Comparison of ENCODE assay signal across 11 mouse cellular contexts in the genomic region with DNA sequence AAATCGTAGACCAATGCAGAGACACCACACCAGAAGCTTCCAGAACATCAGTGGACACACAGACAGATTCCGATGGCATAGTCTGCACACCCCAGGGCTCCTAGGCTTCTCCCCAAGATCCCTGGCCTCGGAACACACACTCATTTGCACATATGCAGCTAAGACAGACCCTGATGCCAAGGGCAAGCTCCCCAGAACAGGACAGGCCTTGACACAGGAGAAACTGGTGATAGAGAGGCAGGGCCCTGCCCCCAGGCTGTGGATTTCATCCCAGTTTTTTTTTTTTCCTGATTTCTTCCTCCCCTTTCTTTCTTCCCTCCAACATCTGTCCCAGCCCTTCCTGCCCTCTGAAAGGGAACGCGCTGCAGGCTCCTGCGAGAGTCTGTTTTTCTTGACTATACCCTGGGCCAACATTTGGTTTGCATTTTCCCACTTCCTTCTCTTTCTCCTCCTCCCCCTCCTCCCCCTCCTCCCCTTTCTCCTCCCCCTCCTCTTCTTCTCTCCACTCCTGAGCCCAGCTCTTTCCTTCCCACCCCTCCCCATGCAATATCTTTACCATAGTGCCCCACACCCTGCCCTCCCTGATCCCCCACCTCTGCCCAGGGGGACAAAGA. TPM values are rescaled to one million over a fixed set of nuclear protein-coding genes. Genes with fewer than 3 reads are reported as not detected.
DNase-seq lines count a peak whose midpoint lies in the region; ATAC-seq and TF ChIP-seq lines count a peak whose summit lies in the region.
"Had no signal": no experiment of that assay in that cellular context is flagged by ENCODE, and none has a peak within 500 bp of the region (broad histone marks: within the 10 kb centered on the region; RNA-seq: fewer than 3 reads in every experiment).

No protein-coding gene starts in this region.

- no peak for DNase-seq in heart, postnatal 36 days
- no peak for DNase-seq in cerebellum, adult 11 months
- no peak for DNase-seq in retina, postnatal 1 day
- DNase-seq in kidney, adult 9 months, result no peak
- DNase-seq: cerebellum, postnatal 25 days had no signal

- ATAC-seq in heart, embryonic 15.5 days (replicated peaks; ENCODE audit: insufficient number of reproducible peaks, insufficient read depth, low FRiP score, low read depth), result peak; percentile 47; the same call in 1 of the 2 replicates
- ATAC-seq in embryonic facial prominence, embryonic 15.5 days (ENCODE audit: insufficient number of reproducible peaks, low FRiP score, low TSS enrichment, low read depth), result peak; percentile 80
- peak; percentile 29; the same call in 1 of the 2 replicates for ATAC-seq in limb, embryonic 12.5 days (ENCODE audit: insufficient number of reproducible peaks, insufficient read depth, low FRiP score, low TSS enrichment, low read depth)

- no peak overlapping the region; the same call in 1 of the 2 replicates for H3K9ac ChIP-seq in heart, embryonic 15.5 days
- H3K9ac ChIP-seq in ES-Bruce4 (ENCODE audit: low read depth, poor library complexity, severe bottlenecking), result no peak overlapping the region
- no peak overlapping the region; the same call in 1 of the 2 replicates for H3K9ac ChIP-seq in embryonic facial prominence, embryonic 15.5 days
- H3K9ac ChIP-seq in limb, embryonic 12.5 days (replicated peaks), result peak overlapping the region; percentile 66

- TF ChIP-seq EP300 in ES-Bruce4 (IDR thresholded peaks at IDR 0.05; ENCODE audit: insufficient read depth, low read depth, low read length), result no peak

- no peak for TF ChIP-seq CTCF in ES-Bruce4 (IDR thresholded peaks at IDR 0.05; ENCODE audit: low read depth, low read length)

- peak overlapping the region; percentile 15; the same call in 1 of the 2 replicates for H3K4me2 ChIP-seq in heart, embryonic 15.5 days
- H3K4me2 ChIP-seq in embryonic facial prominence, embryonic 15.5 days (replicated peaks), result peak overlapping the region; percentile 59
- H3K4me2 ChIP-seq in limb, embryonic 12.5 days, result peak overlapping the region; percentile 74

- peaks cover 47% of the 10 kb centered on the region for H3K4me1 ChIP-seq in heart, embryonic 15.5 days (replicated peaks)
- peaks cover 19% of the 10 kb centered on the region for H3K4me1 ChIP-seq in ES-Bruce4 (ENCODE audit: control insufficient read depth, insufficient read depth, low read length)
- peaks cover 59% of the 10 kb centered on the region for H3K4me1 ChIP-seq in embryonic facial prominence, embryonic 15.5 days
- H3K4me1 ChIP-seq in limb, embryonic 12.5 days (replicated peaks), result peaks cover 75% of the 10 kb centered on the region

- no peaks in the 10 kb centered on the region for H3K9me3 ChIP-seq in heart, embryonic 15.5 days (replicated peaks)
- no peaks in the 10 kb centered on the region for H3K9me3 ChIP-seq in ES-Bruce4 (replicated peaks; ENCODE audit: control insufficient read depth, insufficient read depth, low read length, poor library complexity, severe bottlenecking)
- no peaks in the 10 kb centered on the region for H3K9me3 ChIP-seq in embryonic facial prominence, embryonic 15.5 days (replicated peaks)
- no peaks in the 10 kb centered on the region for H3K9me3 ChIP-seq in limb, embryonic 12.5 days

- H3K4me3 ChIP-seq in heart, embryonic 15.5 days, result no peak overlapping the region
- no peak overlapping the region for H3K4me3 ChIP-seq in ES-Bruce4 (ENCODE audit: low read depth, low read length)
- H3K4me3 ChIP-seq in embryonic facial prominence, embryonic 15.5 days (replicated peaks), result peak overlapping the region; percentile 51
- H3K4me3 ChIP-seq in limb, embryonic 12.5 days (replicated peaks), result peak overlapping the region; percentile 50

- H3K27me3 ChIP-seq in heart, embryonic 15.5 days, result no peaks in the 10 kb centered on the region; the same call in none of the 2 replicates
- 0 out of 2 replicates have a peak, but pooled peaks cover 1% of the 10 kb centered on the region for H3K27me3 ChIP-seq in ES-Bruce4 (ENCODE audit: control insufficient read depth, insufficient read depth, low read length, poor library complexity, severe bottlenecking)
- peaks cover 4% of the 10 kb centered on the region; the same call in 1 of the 2 replicates for H3K27me3 ChIP-seq in embryonic facial prominence, embryonic 15.5 days
- peaks cover 12% of the 10 kb centered on the region for H3K27me3 ChIP-seq in limb, embryonic 12.5 days

- no peaks in the 10 kb centered on the region for H3K36me3 ChIP-seq in heart, embryonic 15.5 days
- no peaks in the 10 kb centered on the region for H3K36me3 ChIP-seq in ES-Bruce4 (ENCODE audit: control insufficient read depth, insufficient read depth, low read length, poor library complexity, severe bottlenecking)
- H3K36me3 ChIP-seq in embryonic facial prominence, embryonic 15.5 days, result no peaks in the 10 kb centered on the region
- no peaks in the 10 kb centered on the region for H3K36me3 ChIP-seq in limb, embryonic 12.5 days

- H3K27ac ChIP-seq in heart, embryonic 15.5 days, result peak overlapping the region; percentile 78
- peak overlapping the region; percentile 51 for H3K27ac ChIP-seq in ES-Bruce4 (ENCODE audit: insufficient read depth, low read length)
- H3K27ac ChIP-seq in embryonic facial prominence, embryonic 15.5 days (replicated peaks), result peak overlapping the region; percentile 99
- peak overlapping the region; percentile 98 for H3K27ac ChIP-seq in limb, embryonic 12.5 days

- intact Hi-C loops in heart, postnatal 36 days (cut with DNase I), result no loop called here

- WGBS in heart, embryonic 15.5 days, result 57% methylated on average over 6 of the region's 6 CpGs
- WGBS in embryonic facial prominence, embryonic 15.5 days, result 16% methylated on average over 6 of the region's 6 CpGs
- 12% methylated on average over 6 of the region's 6 CpGs for WGBS in limb, embryonic 12.5 days

- no peak for TF ChIP-seq POLR2A in ES-Bruce4 (IDR thresholded peaks at IDR 0.05; ENCODE audit: insufficient read depth, low read length)

RNA-seq across cellular contexts. Expression of gene Tns1, which starts 32.5 kb away (rescaled TPM):
- 121 and 140 TPM in 2 replicates for polyA plus RNA-seq in heart, embryonic 15.5 days (2015; fragmentation: Nextera tagmentation; extraction: Ambion mirVana)
- total RNA-seq in heart, postnatal 36 days (2021), result 100 to 1,000 TPM; 672 to 786 TPM
- 6.5 and 9.0 TPM in 2 replicates for polyA plus RNA-seq in ES-Bruce4 (2011; ENCODE audit: insufficient read depth, insufficient read length, low read depth, missing spikeins)
- polyA plus RNA-seq in embryonic facial prominence, embryonic 15.5 days (2015; fragmentation: Nextera tagmentation; extraction: Ambion mirVana), result 49.3 and 53.7 TPM in 2 replicates
- polyA plus RNA-seq in limb, embryonic 12.5 days (2016; fragmentation: Nextera tagmentation; extraction: Ambion mirVana), result 36.7 and 44.9 TPM in 2 replicates
- total RNA-seq: MEL had no signal

RNA-seq across cellular contexts. Expression of gene Rufy4, which starts 33.6 kb away (rescaled TPM):
- polyA plus RNA-seq in heart, embryonic 15.5 days (2015; fragmentation: Nextera tagmentation; extraction: Ambion mirVana), result 0.43 and 0.49 TPM in 2 replicates
- total RNA-seq in heart, postnatal 36 days (2021), result 1 to 10 TPM in 1 of 2 experiments, under 1 TPM in 1; 0.69 to 1.2 TPM
- not detected in 2 replicates for polyA plus RNA-seq in ES-Bruce4 (2011; ENCODE audit: insufficient read depth, insufficient read length, low read depth, missing spikeins)
- 0.72 and 0.85 TPM in 2 replicates for polyA plus RNA-seq in embryonic facial prominence, embryonic 15.5 days (2015; fragmentation: Nextera tagmentation; extraction: Ambion mirVana)
- 0.15 and 0.18 TPM in 2 replicates for polyA plus RNA-seq in limb, embryonic 12.5 days (2016; fragmentation: Nextera tagmentation; extraction: Ambion mirVana)
- total RNA-seq: layer of hippocampus, postnatal 25 days had no signal

Comparison
In these comparisons a context has a peak if more than half of its experiments do, and no peak if none do; other contexts are left out.
1. ATAC-seq: peak in every context shown above with its lines; median percentile 80 in embryonic facial prominence, embryonic 15.5 days; 47 in heart, embryonic 15.5 days; 29 in limb, embryonic 12.5 days.
2. H3K4me2 ChIP-seq: peak in every context shown above with its lines; median percentile 74 in limb, embryonic 12.5 days; 59 in embryonic facial prominence, embryonic 15.5 days; 15 in heart, embryonic 15.5 days.
3. H3K4me3 ChIP-seq: peak in embryonic facial prominence, embryonic 15.5 days (single experiment) and limb, embryonic 12.5 days (single experiment); none in heart, embryonic 15.5 days (single experiment) and ES-Bruce4 (single experiment).
4. Peak in every context shown above with its lines, with median percentiles within 50 percentile points of each other: H3K27ac ChIP-seq.